Mouse (Mus musculus): Measurements from ENCODE around the gene Adam11. TPM values are rescaled to one million over a fixed set of nuclear protein-coding genes. Genes with fewer than 3 reads are reported as not detected.

Adam11 gene
- polyA plus RNA-seq, 1 experiment: 92.2 TPM

- DNase-seq (ENCODE audit: extremely low spot score in 1 of 2, low spot score in 1 of 2): peak in 1 of 2 experiments; percentile 27
These were observed 58.6 kb downstream of the Adam11 start for GRCm38 (mm10) chr11:102819783-102820385.

GRCm38 (mm10) chr11:102820432-102820831 lies 59.2 kb downstream of the Adam11 start:
- DNase-seq (ENCODE audit: extremely low spot score in 1 of 2, low spot score in 1 of 2): no peak

- no peak for DNase-seq (ENCODE audit: extremely low spot score in 1 of 2, low spot score in 1 of 2)
These were observed 60.0 kb downstream of the Adam11 start for GRCm38 (mm10) chr11:102821231-102821630.

- DNase-seq (ENCODE audit: extremely low spot score in 1 of 2, low spot score in 1 of 2): no peak
These were observed 65.2 kb downstream of the Adam11 start for GRCm38 (mm10) chr11:102826476-102826875.

GRCm38 (mm10) chr11:102827097-102827496 lies 65.9 kb downstream of the Adam11 start:
- no peak for DNase-seq (ENCODE audit: extremely low spot score in 1 of 2, low spot score in 1 of 2)

Other genes starting within 250 kb of the Adam11 start
- 56.2 and 61.7 TPM in 2 replicates for gene Gpatch8, start 205.0 kb upstream of the Adam11 start, polyA plus RNA-seq (2012; rRNA removed)
- gene Gm11627, start 182.0 kb upstream of the Adam11 start, polyA plus RNA-seq (2012; rRNA removed): 6.2 and 6.6 TPM in 2 replicates
- 12.1 and 13.3 TPM in 2 replicates for gene Fzd2, start 157.0 kb upstream of the Adam11 start, polyA plus RNA-seq (2012; rRNA removed)
- gene Meioc, start 97.7 kb upstream of the Adam11 start, polyA plus RNA-seq (2012; rRNA removed): 0.02 TPM in 1 of 2 replicates, not detected in the other
- gene Ccdc43, start 63.7 kb upstream of the Adam11 start, polyA plus RNA-seq (2012; rRNA removed): 18.3 and 24.0 TPM in 2 replicates
- 6.9 and 8.1 TPM in 2 replicates for gene Gjc1, start 58.3 kb downstream of the Adam11 start, polyA plus RNA-seq (2012; rRNA removed)
- 10.4 and 11.6 TPM in 2 replicates for gene Higd1b, start 74.4 kb downstream of the Adam11 start, polyA plus RNA-seq (2012; rRNA removed)
- gene Eftud2, start 119.5 kb downstream of the Adam11 start, polyA plus RNA-seq (2012; rRNA removed): 82.0 and 85.4 TPM in 2 replicates
- gene Ccdc103, start 119.8 kb downstream of the Adam11 start, polyA plus RNA-seq (2012; rRNA removed): 2.1 and 2.3 TPM in 2 replicates
- gene Fam187a, start 123.7 kb downstream of the Adam11 start, polyA plus RNA-seq (2012; rRNA removed): 0.06 TPM in 1 of 2 replicates, not detected in the other
- 201 and 202 TPM in 2 replicates for gene Gfap, start 139.5 kb downstream of the Adam11 start, polyA plus RNA-seq (2012; rRNA removed)
- gene Kif18b, start 163.7 kb downstream of the Adam11 start, polyA plus RNA-seq (2012; rRNA removed): 0.30 and 0.32 TPM in 2 replicates
- gene C1ql1, start 185.2 kb downstream of the Adam11 start, polyA plus RNA-seq (2012; rRNA removed): 20.0 and 24.4 TPM in 2 replicates

All from frontal cortex, adult 2 months (tissue).